Mouse (Mus musculus) CH12.LX (cell line): ENCODE measurements around the gene Tead1. TPM values are rescaled to one million over a fixed set of nuclear protein-coding genes. Genes with fewer than 3 reads are reported as not detected.

ENCODE experiments used
- DNase-seq: peaks from one replicate; pipeline ENCODE4 v3.0.0-alpha.2; 2013; ENCODE audit errors: extremely low read depth
- H3K27ac ChIP-seq: 2 replicates; pipeline ENCODE4 v1.5.1; 2012; ENCODE audit warnings: low read depth, mild to moderate bottlenecking, control low read depth, moderate library complexity; ENCODE audit not compliant: insufficient read depth
- H3K27me3 ChIP-seq: replicated peaks from 2 replicates; pipeline ENCODE3; 2012; ENCODE audit warnings: inconsistent platforms
- H3K36me3 ChIP-seq, 2 experiments: replicated peaks in 1 of 2; 2 replicates each; pipeline versions ENCODE3 to v1.6.1; 2012; ENCODE audit warnings: inconsistent platforms in 1 of 2, low read length in 1 of 2, mild to moderate bottlenecking in 1 of 2, mixed read lengths in 1 of 2, moderate library complexity in 1 of 2; ENCODE audit not compliant: control insufficient read depth in 1 of 2, insufficient read depth in 1 of 2
- H3K4me1 ChIP-seq, 2 experiments: 2 replicates each; pipeline ENCODE4 v1.6.1; 2012; ENCODE audit warnings: inconsistent platforms in 1 of 2, moderate library complexity in 1 of 2; ENCODE audit not compliant: insufficient read depth in 2 of 2, control insufficient read depth in 1 of 2
- H3K4me2 ChIP-seq: 2 replicates; pipeline ENCODE4 v1.6.1; 2012; ENCODE audit warnings: low read depth, mild to moderate bottlenecking, control low read depth; ENCODE audit not compliant: poor library complexity, insufficient read depth, severe bottlenecking
- H3K4me3 ChIP-seq, 3 experiments: fragments of 150-350 bp in 1 of 3; sonication (generic) in 1 of 3; replicated peaks in 1 of 3; 2 replicates each; pipeline versions ENCODE3 to v1.5.1; 2011 to 2012; ENCODE audit warnings: low read depth in 2 of 3, low read length in 2 of 3, mild to moderate bottlenecking in 2 of 3, moderate library complexity in 2 of 3, control low read depth in 1 of 3, improper control_type of control experiment in 1 of 3, inconsistent platforms in 1 of 3, mixed read lengths in 1 of 3; ENCODE audit not compliant: poor library complexity in 1 of 3
- H3K79me2 ChIP-seq: replicated peaks from 2 replicates; pipeline ENCODE4 v1.6.1; 2012; ENCODE audit warnings: mild to moderate bottlenecking, moderate library complexity; ENCODE audit not compliant: control insufficient read depth, poor library complexity, insufficient read depth, severe bottlenecking; ENCODE audit errors: extremely low read depth
- H3K9ac ChIP-seq: 2 replicates; pipeline ENCODE4 v1.6.1; 2012; ENCODE audit warnings: low read depth, mild to moderate bottlenecking, control low read depth, moderate library complexity; ENCODE audit not compliant: insufficient read depth
- H3K9me3 ChIP-seq: replicated peaks from 2 replicates; pipeline ENCODE3; 2012; ENCODE audit warnings: low read length, inconsistent platforms, mixed read lengths
- BHLHE40 ChIP-seq: IDR thresholded peaks from 2 replicates; pipeline ENCODE4 v1.6.1; 2011; ENCODE audit warnings: mild to moderate bottlenecking, low read depth, low read length, improper control_type of control experiment
- CHD1 ChIP-seq: IDR thresholded peaks from 2 replicates; pipeline ENCODE4 v1.6.1; 2012; ENCODE audit warnings: low read depth, low read length, improper control_type of control experiment, inconsistent platforms
- CHD2 ChIP-seq: IDR thresholded peaks from 2 replicates; pipeline ENCODE4 v1.6.1; 2011; ENCODE audit warnings: low read length, improper control_type of control experiment
- CTCF ChIP-seq, 2 experiments: IDR thresholded peaks in 1 of 2; conservative IDR thresholded peaks in 1 of 2; 2 replicates each; pipeline ENCODE4 v1.5.1; 2011 to 2012; ENCODE audit warnings: low read depth in 2 of 2, low read length in 2 of 2, improper control_type of control experiment in 1 of 2, inconsistent platforms in 1 of 2, mild to moderate bottlenecking in 1 of 2, moderate library complexity in 1 of 2
- ELF1 ChIP-seq: IDR thresholded peaks from 2 replicates; pipeline ENCODE4 v1.6.1; 2014; ENCODE audit warnings: low read depth, mild to moderate bottlenecking, inconsistent platforms, low read length, improper control_type of control experiment
- EP300 ChIP-seq: IDR thresholded peaks from 2 replicates; pipeline ENCODE4 v1.6.1; 2011; ENCODE audit warnings: low read length, improper control_type of control experiment
- ETS1 ChIP-seq: conservative IDR thresholded peaks from 2 replicates; pipeline ENCODE4 v1.6.1; 2012; ENCODE audit warnings: low read depth, mild to moderate bottlenecking, inconsistent platforms, low read length, improper control_type of control experiment, moderate library complexity
- GABPA ChIP-seq: IDR thresholded peaks from 2 replicates; pipeline ENCODE4 v1.6.1; 2012; ENCODE audit warnings: low read depth, low read length, improper control_type of control experiment, inconsistent platforms; ENCODE audit not compliant: insufficient replicate concordance
- IRF4 ChIP-seq: IDR thresholded peaks from 2 replicates; pipeline ENCODE4 v1.6.1; 2014; ENCODE audit warnings: low read depth, mild to moderate bottlenecking, inconsistent platforms, low read length, improper control_type of control experiment
- JUN ChIP-seq: IDR thresholded peaks from 2 replicates; pipeline ENCODE4 v1.6.1; 2011; ENCODE audit warnings: low read depth, mild to moderate bottlenecking, low read length, improper control_type of control experiment, moderate library complexity; ENCODE audit not compliant: insufficient read depth
- KAT2A ChIP-seq: IDR thresholded peaks from 2 replicates; pipeline ENCODE4 v1.6.1; 2012; ENCODE audit warnings: low read length, improper control_type of control experiment, inconsistent platforms; ENCODE audit not compliant: insufficient replicate concordance
- MAX ChIP-seq: IDR thresholded peaks from 2 replicates; pipeline ENCODE4 v1.6.1; 2011; ENCODE audit warnings: low read length, improper control_type of control experiment
- MXI1 ChIP-seq: IDR thresholded peaks from 2 replicates; pipeline ENCODE4 v1.6.1; 2011; ENCODE audit warnings: mild to moderate bottlenecking, low read depth, low read length, improper control_type of control experiment
- MYC ChIP-seq: IDR thresholded peaks from 2 replicates; pipeline ENCODE4 v1.6.1; 2011; ENCODE audit warnings: low read depth, mild to moderate bottlenecking, improper control_type of control experiment, low read length
- NELFE ChIP-seq: IDR thresholded peaks from 2 replicates; pipeline ENCODE4 v1.6.1; 2011; ENCODE audit warnings: low read depth, low read length, improper control_type of control experiment
- NRF1 ChIP-seq: IDR thresholded peaks from 2 replicates; pipeline ENCODE4 v1.6.1; 2014; ENCODE audit warnings: low read depth, mild to moderate bottlenecking, inconsistent platforms, low read length, improper control_type of control experiment, moderate library complexity
- PAX5 ChIP-seq: IDR thresholded peaks from 2 replicates; pipeline ENCODE4 v1.6.1; 2012; ENCODE audit warnings: low read length, inconsistent platforms, mixed read lengths
- POLR2AphosphoS2 ChIP-seq: IDR thresholded peaks from 2 replicates; pipeline ENCODE4 v1.6.1; 2011; ENCODE audit warnings: low read depth, low read length, improper control_type of control experiment
- RCOR1 ChIP-seq: conservative IDR thresholded peaks from 2 replicates; pipeline ENCODE4 v1.6.1; 2012; ENCODE audit warnings: low read depth, mild to moderate bottlenecking, inconsistent platforms, low read length, improper control_type of control experiment
- SMC3 ChIP-seq: IDR thresholded peaks from 2 replicates; pipeline ENCODE4 v1.6.1; 2011; ENCODE audit warnings: low read depth, low read length, improper control_type of control experiment
- UBTF ChIP-seq: IDR thresholded peaks from 2 replicates; pipeline ENCODE4 v1.6.1; 2012; ENCODE audit warnings: low read depth, mild to moderate bottlenecking, inconsistent platforms, low read length, improper control_type of control experiment, moderate library complexity
- ZC3H11A ChIP-seq: IDR thresholded peaks from 2 replicates; pipeline ENCODE4 v1.6.1; 2012; ENCODE audit warnings: low read depth, mild to moderate bottlenecking, inconsistent platforms, low read length, improper control_type of control experiment
- ZKSCAN1 ChIP-seq: IDR thresholded peaks from 2 replicates; pipeline ENCODE4 v1.6.1; 2012; ENCODE audit warnings: low read depth, inconsistent platforms, low read length, improper control_type of control experiment, borderline replicate concordance
- ZNF384 ChIP-seq: IDR thresholded peaks from 2 replicates; pipeline ENCODE4 v1.6.1; 2012; ENCODE audit warnings: low read depth, low read length, improper control_type of control experiment, inconsistent platforms
- dilution Hi-C: fragments of 300-500 bp; cut with MboI; formaldehyde crosslinking; loops from 2 replicates; pipeline ENCODE4 v1.14.3; 2020; ENCODE audit warnings: low sequenced_read_pairs; ENCODE audit not compliant: extremely low pct_unique_long_range_greater_than_20kb, extremely low pct_ligation_motif_present
- in situ Hi-C: fragments of 300-500 bp; cut with MboI; formaldehyde crosslinking; loops from 3 replicates; pipeline ENCODE4 v1.14.3; 2019; ENCODE audit warnings: low sequenced_read_pairs, low pct_ligation_motif_present, low pct_unique_long_range_greater_than_20kb, mixed read lengths
- polyA plus RNA-seq: library from polyadenylated mRNA; unstranded; fragments of >175 nt; gene quantifications from 2 replicates; pipeline ENCODE4 v1.2.1, GENCODE M21; 2012; ENCODE audit warnings: low read depth; ENCODE audit not compliant: insufficient read length
- total RNA-seq, 2 experiments: library from RNA; depleted of rRNA; stranded (reverse); fragments of 300-350 nt in 1 of 2; fragments of >200 nt in 1 of 2; gene quantifications; 2 replicates each; pipeline ENCODE4 v1.2.3; 2012 to 2014

Gene Tead1
- total and polyA plus RNA-seq, 3 experiments = not detected

DNA sequence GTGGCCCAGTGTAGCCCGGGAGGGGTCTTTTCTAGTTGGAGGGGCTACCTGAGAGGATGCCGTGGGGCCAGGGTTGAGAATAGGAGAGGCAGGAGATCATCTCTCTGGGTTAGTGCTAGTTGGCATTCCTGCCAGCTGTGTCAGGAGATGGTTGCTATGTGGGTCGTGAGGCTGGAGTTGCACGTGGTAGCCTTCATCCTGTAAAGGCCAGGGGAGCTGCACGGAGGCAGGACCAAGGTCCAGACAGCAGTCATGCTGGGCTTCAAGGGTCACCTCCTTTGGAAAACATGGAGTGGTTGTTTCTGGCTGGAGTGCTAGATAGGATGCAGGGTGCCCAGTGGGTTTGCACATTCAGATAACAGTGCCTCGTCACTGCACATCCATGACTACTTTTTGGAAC is 35.7 kb downstream of the Tead1 start:
- H3K4me2 ChIP-seq = no peak overlapping the region

GRCm38 (mm10) chr7:112716701-112717100 is 37.6 kb downstream of the Tead1 start:
- Histone ChIP-seq H3K4me3 (no peak overlapping the region), H3K36me3 (no peaks in the 10 kb centered on the region), H3K4me1 (peaks cover 0 to 10% of the 10 kb centered on the region in 2 experiments; a peak in 2 of 4 replicates), H3K27ac (no peak overlapping the region), H3K4me2 (no peak overlapping the region), H3K9ac (no peak overlapping the region), H3K9me3 (no peaks in the 10 kb centered on the region), H3K79me2 (no peaks in the 10 kb centered on the region), H3K27me3 (no peaks in the 10 kb centered on the region)
- in situ Hi-C loops (no loop called here), dilution Hi-C loops (no loop called here)
- TF ChIP-seq KAT2A = no peak
- TF ChIP-seq ZC3H11A = no peak
- TF ChIP-seq MYC = no peak
- TF ChIP-seq GABPA = no peak
- no peak for TF ChIP-seq MXI1
- no peak for TF ChIP-seq MAX
- no peak for TF ChIP-seq UBTF
- TF ChIP-seq ELF1 = no peak
- TF ChIP-seq CHD2 = no peak
- TF ChIP-seq ETS1 = no peak
- TF ChIP-seq NELFE = no peak
- TF ChIP-seq ZNF384 = no peak
- TF ChIP-seq PAX5 = no peak
- TF ChIP-seq SMC3 = no peak
- no peak for TF ChIP-seq RCOR1
- TF ChIP-seq NRF1 = no peak
- TF ChIP-seq CHD1 = no peak
- no peak for TF ChIP-seq BHLHE40
- no peak for TF ChIP-seq ZKSCAN1
- no peak for DNase-seq

More for the DNA sequence above, 35.7 kb downstream of the Tead1 start:
- Histone ChIP-seq H3K79me2 (no peaks in the 10 kb centered on the region), H3K4me1 (peaks cover 0 to 14% of the 10 kb centered on the region in 2 experiments; a peak in 2 of 4 replicates), H3K27ac (no peak overlapping the region), H3K27me3 (no peaks in the 10 kb centered on the region), H3K9me3 (no peaks in the 10 kb centered on the region), H3K4me3 (no peak overlapping the region), H3K36me3 (no peaks in the 10 kb centered on the region), H3K9ac (no peak overlapping the region)
- dilution Hi-C loops = no loop called here
- TF ChIP-seq BHLHE40 = no peak
- no peak for TF ChIP-seq POLR2AphosphoS2
- TF ChIP-seq CTCF (conservative IDR thresholded peaks at IDR 0.05 in 1 of 2, IDR thresholded peaks at IDR 0.05 in 1 of 2; ENCODE audit: low read depth in 2 of 2, low read length in 2 of 2) = no peak
- no peak for TF ChIP-seq JUN
- no peak for TF ChIP-seq IRF4
- no peak for TF ChIP-seq EP300
- no peak for TF ChIP-seq ETS1
- no peak for DNase-seq
- in situ Hi-C loops = no loop called here
